Mouse (Mus musculus) ovary, postnatal 36 days (tissue): Measurements from ENCODE around the gene Pilrb1.

Experiments
- DNase-seq: peaks from one replicate; pipeline ENCODE4 v3.0.0; 2022; ENCODE audit warnings: low spot score, mixed read lengths

Pilrb1 gene

GRCm38 (mm10) chr5:137828694-137829093 is 29.2 kb downstream of the Pilrb1 start:
- DNase-seq = no peak

GRCm38 (mm10) chr5:137826421-137826820 is 31.5 kb downstream of the Pilrb1 start:
- DNase-seq = no peak

- no peak for DNase-seq
Observed at GRCm38 (mm10) chr5:137825971-137826370, 31.9 kb downstream of the Pilrb1 start.

- DNase-seq = no peak
Observed at GRCm38 (mm10) chr5:137825030-137825429, 32.9 kb downstream of the Pilrb1 start.

GRCm38 (mm10) chr5:137823455-137824045 is 34.4 kb downstream of the Pilrb1 start:
- no peak for DNase-seq

GRCm38 (mm10) chr5:137822602-137823001 is 35.3 kb downstream of the Pilrb1 start:
- no peak for DNase-seq

GRCm38 (mm10) chr5:137822126-137822525 is 35.8 kb downstream of the Pilrb1 start:
- no peak for DNase-seq

- DNase-seq = no peak
Observed at GRCm38 (mm10) chr5:137817466-137818222, 40.3 kb downstream of the Pilrb1 start.

- DNase-seq = no peak
Observed at GRCm38 (mm10) chr5:137808316-137808715, 49.6 kb downstream of the Pilrb1 start.

GRCm38 (mm10) chr5:137806158-137806557 is 51.7 kb downstream of the Pilrb1 start:
- no peak for DNase-seq
